Mouse (Mus musculus) kidney, adult 10 weeks (tissue): ENCODE data around the gene Zfp97. TPM values are rescaled to one million over a fixed set of nuclear protein-coding genes. Genes with fewer than 3 reads are reported as not detected.

Experiments
- polyA plus RNA-seq: library from polyadenylated mRNA; stranded (reverse); fragments of 350-450 nt; fragmentation: Illumina TruSeq; extraction: RNeasy Lipid Tissue Mini Kit (QIAGEN cat#74804); gene quantifications from one replicate; pipeline ENCODE4 v1.2.3, GENCODE M21; 2014; ENCODE audit warnings: low read depth, low replicate concordance

Gene Zfp97
- polyA plus RNA-seq: 23.4 TPM

GRCm38 (mm10) chr17:17120830-17121502 lies at the start of gene Zfp97:
Zfp97 (plus strand) TSS chr17:17121415.

Other genes starting within 250 kb of the Zfp97 start
- 25.5 TPM for gene Zfp960, start 57.3 kb upstream of the Zfp97 start, polyA plus RNA-seq